Mouse (Mus musculus): ENCODE measurements around the gene Cyfip2.

DNA sequence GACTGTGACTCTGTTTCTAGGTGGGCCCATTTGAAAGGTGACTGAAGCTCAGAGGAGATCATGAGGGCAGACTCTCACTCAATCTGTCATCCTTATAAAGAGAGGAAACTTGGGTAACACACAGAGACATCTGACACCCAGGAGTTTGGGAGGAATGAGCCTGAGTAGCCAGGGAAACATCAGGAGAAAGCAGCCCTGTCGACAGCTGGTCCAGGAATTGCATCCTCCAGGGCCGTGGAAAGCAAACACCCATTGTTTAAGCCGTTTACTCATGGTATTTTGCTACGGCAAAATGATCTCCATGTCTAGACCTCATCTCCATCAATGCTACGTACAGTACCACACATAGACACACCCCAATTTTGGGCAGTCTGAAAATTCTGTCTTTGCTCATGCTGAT, 24.6 kb downstream of the Cyfip2 start:
- TF ChIP-seq CTCF (IDR thresholded peaks at IDR 0.05; ENCODE audit: low read depth, low read length) (no peak), POLR2A (IDR thresholded peaks at IDR 0.05; ENCODE audit: extremely low read depth, insufficient read depth, low read length) (no peak)

Measured in liver, adult 2 months (tissue).